Mouse (Mus musculus): ENCODE results near the gene Nmt1. TPM values are rescaled to one million over a fixed set of nuclear protein-coding genes. Genes with fewer than 3 reads are reported as not detected.

Nmt1 gene
- total and polyA plus RNA-seq, 2 experiments from 2014 or later, result 46.6 to 47.6 TPM

DNA sequence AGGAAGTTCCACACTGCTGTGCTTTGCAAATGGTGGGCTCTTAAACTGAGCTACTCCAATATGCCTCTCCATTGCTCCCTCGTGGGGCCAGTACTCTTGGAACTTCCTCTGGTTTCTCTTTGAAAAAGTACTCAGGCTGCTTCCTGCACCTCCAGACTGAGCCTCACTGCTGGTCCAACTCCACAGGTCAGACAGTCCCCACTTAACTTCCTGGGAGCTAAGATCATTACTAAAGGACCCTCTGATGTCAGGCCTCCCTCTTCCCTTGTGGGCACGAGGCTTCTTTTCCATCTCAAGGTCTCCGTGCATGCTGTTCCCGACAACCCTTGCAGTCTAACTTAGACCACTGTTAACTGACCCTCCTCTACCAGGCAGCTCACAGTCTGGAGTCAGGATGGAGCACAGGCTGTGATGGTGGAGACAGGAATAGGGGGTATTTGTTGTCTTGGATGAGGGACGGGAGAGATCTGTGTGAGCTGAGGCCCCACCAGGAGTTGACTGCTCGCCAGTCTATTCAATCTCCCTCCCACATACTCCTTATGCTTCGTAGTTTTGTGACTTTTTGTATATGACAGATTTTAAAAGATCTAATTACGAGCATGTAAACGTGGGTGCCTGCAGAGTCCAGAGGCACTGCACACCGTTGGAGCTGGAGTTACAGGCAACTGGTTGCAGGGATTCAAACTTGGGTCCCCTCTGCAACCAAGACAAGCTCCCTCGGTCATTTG, 22.6 kb upstream of the Nmt1 start:
- DNase-seq (ENCODE audit: low spot score) (no peak), ATAC-seq (ENCODE audit: insufficient read depth, low read depth) (no peak)
- H3K9me3 ChIP-seq (replicated peaks; ENCODE audit: control insufficient read depth, low read length), result no peaks in the 10 kb centered on the region
- H3K4me2 ChIP-seq (ENCODE audit: low read depth, low read length), result no peak overlapping the region
- H3K4me1 ChIP-seq (ENCODE audit: control insufficient read depth, insufficient read depth), result peaks cover 5% of the 10 kb centered on the region
- 76% methylated on average over 11 of the region's 11 CpGs for WGBS
- no peak for TF ChIP-seq EP300 (IDR thresholded peaks at IDR 0.05; ENCODE audit: low read depth)
- TF ChIP-seq CTCF (IDR thresholded peaks at IDR 0.05; ENCODE audit: low read depth), result no peak
- H3K4me3 ChIP-seq (ENCODE audit: low read depth, low read length), result no peak overlapping the region
- no peaks in the 10 kb centered on the region for H3K36me3 ChIP-seq (replicated peaks; ENCODE audit: control insufficient read depth, insufficient read depth, low read length)
- no peaks in the 10 kb centered on the region for H3K27me3 ChIP-seq (ENCODE audit: control insufficient read depth, insufficient read depth, low read length)
- no peak overlapping the region for H3K9ac ChIP-seq (replicated peaks; ENCODE audit: low read depth, low read length)
- no peak overlapping the region for H3K27ac ChIP-seq (ENCODE audit: low read depth)

DNA sequence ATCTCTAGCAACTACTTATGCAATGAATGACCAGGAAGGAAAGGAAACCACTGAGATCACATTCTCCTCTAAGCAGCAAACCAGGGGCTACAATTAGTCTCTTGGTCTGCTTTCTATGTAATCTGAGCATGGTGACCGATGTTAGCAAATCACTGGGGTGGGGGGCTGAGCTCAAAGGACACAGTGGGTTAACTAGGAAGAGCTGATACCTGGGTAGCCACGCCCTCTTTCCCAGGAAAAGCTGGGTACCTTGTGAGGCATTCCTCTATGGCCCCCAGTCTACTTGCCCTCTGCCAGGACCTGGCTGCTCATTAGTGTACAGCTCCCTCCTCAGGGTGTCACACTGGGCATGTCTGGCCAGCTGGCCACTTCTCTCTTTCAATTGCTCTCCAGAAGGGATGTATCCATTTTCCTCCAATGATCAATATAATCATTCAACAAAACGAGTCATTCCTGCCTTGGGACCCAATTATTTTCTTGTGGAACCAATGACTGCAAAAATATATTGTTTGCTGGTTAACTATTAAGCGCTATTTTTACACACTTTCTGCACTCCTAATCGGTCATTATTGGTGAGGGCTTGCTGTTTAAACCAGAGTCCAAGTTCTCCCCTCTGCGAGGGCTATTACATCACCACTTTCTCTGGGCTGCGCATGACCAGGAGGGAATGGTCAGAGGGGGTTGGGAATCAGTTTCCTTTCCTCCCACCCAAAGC, 21.5 kb upstream of the Nmt1 start:
- no peak for DNase-seq (ENCODE audit: low spot score)
- H3K9ac ChIP-seq (replicated peaks; ENCODE audit: low read depth, low read length), result no peak overlapping the region

DNA sequence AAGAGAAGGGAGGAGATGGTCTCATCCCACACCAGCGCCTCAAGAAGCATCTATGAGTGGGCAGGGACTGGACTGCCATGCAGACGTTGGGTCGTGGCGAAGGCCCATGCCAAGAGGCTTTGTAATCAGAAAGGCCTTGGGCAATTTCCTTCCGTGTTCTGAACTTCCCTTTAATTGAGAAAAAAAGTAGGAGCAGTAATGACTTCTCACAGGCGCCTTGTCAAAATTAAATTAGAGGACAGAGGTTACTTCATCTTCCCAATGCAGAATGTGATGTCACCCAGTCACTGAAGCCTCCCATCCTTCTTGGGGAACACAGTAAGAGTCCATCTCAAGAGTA, 21.0 kb upstream of the Nmt1 start:
- H3K9ac ChIP-seq (replicated peaks; ENCODE audit: low read depth, low read length), result no peak overlapping the region
- no peaks in the 10 kb centered on the region for H3K9me3 ChIP-seq (replicated peaks; ENCODE audit: control insufficient read depth, low read length)
- H3K27ac ChIP-seq (ENCODE audit: low read depth), result peak overlapping the region; percentile 30; the same call in 1 of the 2 replicates
- 67% methylated on average over 6 of the region's 6 CpGs for WGBS
- no peak overlapping the region for H3K4me2 ChIP-seq (ENCODE audit: low read depth, low read length)
- H3K36me3 ChIP-seq (replicated peaks; ENCODE audit: control insufficient read depth, insufficient read depth, low read length), result no peaks in the 10 kb centered on the region
- ATAC-seq (ENCODE audit: insufficient read depth, low read depth), result peak; percentile 13; the same call in 1 of the 2 replicates
- no peaks in the 10 kb centered on the region for H3K27me3 ChIP-seq (ENCODE audit: control insufficient read depth, insufficient read depth, low read length)
- TF ChIP-seq EP300 (IDR thresholded peaks at IDR 0.05; ENCODE audit: low read depth) (no peak), CTCF (IDR thresholded peaks at IDR 0.05; ENCODE audit: low read depth) (no peak)
- H3K4me1 ChIP-seq (ENCODE audit: control insufficient read depth, insufficient read depth), result peaks cover 14% of the 10 kb centered on the region
- no peak for DNase-seq (ENCODE audit: low spot score)
- H3K4me3 ChIP-seq (ENCODE audit: low read depth, low read length), result no peak overlapping the region

More for the DNA sequence above, 21.5 kb upstream of the Nmt1 start:
- Histone ChIP-seq H3K4me3 (ENCODE audit: low read depth, low read length) (no peak overlapping the region), H3K36me3 (replicated peaks; ENCODE audit: control insufficient read depth, insufficient read depth, low read length) (no peaks in the 10 kb centered on the region), H3K27me3 (ENCODE audit: control insufficient read depth, insufficient read depth, low read length) (no peaks in the 10 kb centered on the region), H3K4me2 (ENCODE audit: low read depth, low read length) (no peak overlapping the region), H3K4me1 (ENCODE audit: control insufficient read depth, insufficient read depth) (peaks cover 14% of the 10 kb centered on the region), H3K27ac (ENCODE audit: low read depth) (peak overlapping the region; percentile 30; the same call in 1 of the 2 replicates), H3K9me3 (replicated peaks; ENCODE audit: control insufficient read depth, low read length) (no peaks in the 10 kb centered on the region)
- TF ChIP-seq CTCF (IDR thresholded peaks at IDR 0.05; ENCODE audit: low read depth) (no peak), EP300 (IDR thresholded peaks at IDR 0.05; ENCODE audit: low read depth) (no peak)
- ATAC-seq (ENCODE audit: insufficient read depth, low read depth), result peak; percentile 14; the same call in 1 of the 2 replicates
- 79% methylated on average over 7 of the region's 7 CpGs for WGBS

DNA sequence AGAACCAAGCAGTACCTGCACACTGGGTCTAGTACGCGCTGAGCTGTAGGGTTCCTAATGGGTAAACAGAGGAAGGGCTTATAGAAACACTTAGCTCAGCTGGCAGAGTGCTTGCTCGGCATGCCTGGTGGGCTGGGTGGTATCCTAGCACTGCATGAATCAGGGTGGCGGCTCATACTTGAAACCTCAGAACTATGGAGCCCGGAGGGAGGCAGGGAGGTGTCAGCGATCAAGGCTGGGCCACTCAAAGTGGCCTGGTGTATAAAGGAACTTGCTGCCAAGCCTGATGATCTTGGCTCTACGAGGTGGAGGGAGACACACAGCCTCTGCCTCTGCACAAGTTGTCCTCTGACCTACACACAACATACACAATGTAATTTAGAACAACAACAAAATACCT, 19.4 kb upstream of the Nmt1 start:
- ATAC-seq (ENCODE audit: insufficient read depth, low read depth), result no peak

DNA sequence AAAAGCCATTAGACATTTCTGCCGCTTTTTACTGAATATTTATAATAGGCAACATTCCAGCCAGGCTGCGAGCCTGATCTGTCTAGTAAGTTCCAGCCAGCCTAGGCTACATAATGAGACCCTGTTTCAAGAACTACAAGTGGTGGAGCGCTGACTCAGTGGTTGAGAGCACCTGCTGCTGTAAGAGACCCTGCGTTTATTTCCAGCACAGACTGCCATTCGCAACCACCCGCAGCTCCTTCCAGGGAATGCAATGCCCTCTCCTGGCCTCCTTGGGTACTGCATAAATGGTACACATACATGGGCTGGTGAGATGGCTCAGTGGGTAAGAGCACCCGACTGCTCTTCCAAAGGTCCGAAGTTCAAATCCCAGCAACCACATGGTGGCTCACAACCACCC, 18.8 kb upstream of the Nmt1 start:
- H3K9ac ChIP-seq (replicated peaks; ENCODE audit: low read depth, low read length), result no peak overlapping the region
- DNase-seq (ENCODE audit: low spot score) (no peak), ATAC-seq (ENCODE audit: insufficient read depth, low read depth) (no peak)
- H3K4me2 ChIP-seq (ENCODE audit: low read depth, low read length), result no peak overlapping the region
- H3K4me1 ChIP-seq (ENCODE audit: control insufficient read depth, insufficient read depth), result peaks cover 14% of the 10 kb centered on the region
- H3K4me3 ChIP-seq (ENCODE audit: low read depth, low read length), result no peak overlapping the region
- no peaks in the 10 kb centered on the region for H3K36me3 ChIP-seq (replicated peaks; ENCODE audit: control insufficient read depth, insufficient read depth, low read length)
- H3K27ac ChIP-seq (ENCODE audit: low read depth), result no peak overlapping the region
- H3K9me3 ChIP-seq (replicated peaks; ENCODE audit: control insufficient read depth, low read length), result no peaks in the 10 kb centered on the region
- TF ChIP-seq EP300 (IDR thresholded peaks at IDR 0.05; ENCODE audit: low read depth) (no peak), CTCF (IDR thresholded peaks at IDR 0.05; ENCODE audit: low read depth) (peak; percentile 26; the same call in 1 of the 2 replicates)
- 94% methylated on average over 8 of the region's 8 CpGs for WGBS
- no peaks in the 10 kb centered on the region for H3K27me3 ChIP-seq (ENCODE audit: control insufficient read depth, insufficient read depth, low read length)

More for the DNA sequence above, 19.4 kb upstream of the Nmt1 start:
- TF ChIP-seq CTCF (IDR thresholded peaks at IDR 0.05; ENCODE audit: low read depth), result no peak
- no peak for TF ChIP-seq EP300 (IDR thresholded peaks at IDR 0.05; ENCODE audit: low read depth)
- H3K27ac ChIP-seq (ENCODE audit: low read depth), result no peak overlapping the region
- H3K4me3 ChIP-seq (ENCODE audit: low read depth, low read length), result no peak overlapping the region
- DNase-seq (ENCODE audit: low spot score), result no peak
- no peaks in the 10 kb centered on the region for H3K9me3 ChIP-seq (replicated peaks; ENCODE audit: control insufficient read depth, low read length)
- 83% methylated on average over 7 of the region's 7 CpGs for WGBS
- H3K9ac ChIP-seq (replicated peaks; ENCODE audit: low read depth, low read length), result no peak overlapping the region
- H3K36me3 ChIP-seq (replicated peaks; ENCODE audit: control insufficient read depth, insufficient read depth, low read length), result no peaks in the 10 kb centered on the region
- H3K4me1 ChIP-seq (ENCODE audit: control insufficient read depth, insufficient read depth), result peaks cover 14% of the 10 kb centered on the region
- no peak overlapping the region for H3K4me2 ChIP-seq (ENCODE audit: low read depth, low read length)
- H3K27me3 ChIP-seq (ENCODE audit: control insufficient read depth, insufficient read depth, low read length), result no peaks in the 10 kb centered on the region
